Mouse (Mus musculus) thymus, adult 2 months (tissue): ENCODE data around the gene Lix1.

Experiments
- CTCF ChIP-seq: fragments of 200-500 bp; IDR thresholded peaks from 2 replicates; pipeline ENCODE4 v1.5.1; 2012; ENCODE audit warnings: mild to moderate bottlenecking, control low read depth, low read length, moderate library complexity, borderline replicate concordance; ENCODE audit not compliant: control insufficient read depth, poor library complexity, insufficient read depth; ENCODE audit errors: extremely low read depth
- POLR2A ChIP-seq: fragments of 200-500 bp; IDR thresholded peaks from 2 replicates; pipeline ENCODE4 v1.6.1; 2012; ENCODE audit warnings: mild to moderate bottlenecking, low read length, control low read depth, moderate library complexity; ENCODE audit not compliant: control insufficient read depth, poor library complexity, insufficient read depth; ENCODE audit errors: extremely low read depth

- no peak for TF ChIP-seq CTCF
- TF ChIP-seq POLR2A, result no peak
These were observed 5.6 kb upstream of the Lix1 start for GRCm38 (mm10) chr17:17396869-17397268.
